Mouse (Mus musculus) embryo, embryonic 10 days (tissue): ENCODE measurements around the gene Ptprj.
"Not testable (repeated sequence)": the region's sequence is repeated elsewhere in the genome, so short reads cannot be mapped to it uniquely, and the experiment has no call there.

Source experiments
- DNase-seq: peaks from one replicate; pipeline ENCODE4 v3.0.0-alpha.2; 2015; ENCODE audit warnings: low spot score

The Ptprj gene

GRCm38 (mm10) chr2:90398633-90399107 lies 181.8 kb downstream of the Ptprj start, which contains the start of gene Olfr1274-ps:
Gene Olfr1274-ps (plus strand): TSS chr2:90398683.
- not testable (repeated sequence) for DNase-seq
